Mouse (Mus musculus): ENCODE measurements around the gene Sos2.

DNA sequence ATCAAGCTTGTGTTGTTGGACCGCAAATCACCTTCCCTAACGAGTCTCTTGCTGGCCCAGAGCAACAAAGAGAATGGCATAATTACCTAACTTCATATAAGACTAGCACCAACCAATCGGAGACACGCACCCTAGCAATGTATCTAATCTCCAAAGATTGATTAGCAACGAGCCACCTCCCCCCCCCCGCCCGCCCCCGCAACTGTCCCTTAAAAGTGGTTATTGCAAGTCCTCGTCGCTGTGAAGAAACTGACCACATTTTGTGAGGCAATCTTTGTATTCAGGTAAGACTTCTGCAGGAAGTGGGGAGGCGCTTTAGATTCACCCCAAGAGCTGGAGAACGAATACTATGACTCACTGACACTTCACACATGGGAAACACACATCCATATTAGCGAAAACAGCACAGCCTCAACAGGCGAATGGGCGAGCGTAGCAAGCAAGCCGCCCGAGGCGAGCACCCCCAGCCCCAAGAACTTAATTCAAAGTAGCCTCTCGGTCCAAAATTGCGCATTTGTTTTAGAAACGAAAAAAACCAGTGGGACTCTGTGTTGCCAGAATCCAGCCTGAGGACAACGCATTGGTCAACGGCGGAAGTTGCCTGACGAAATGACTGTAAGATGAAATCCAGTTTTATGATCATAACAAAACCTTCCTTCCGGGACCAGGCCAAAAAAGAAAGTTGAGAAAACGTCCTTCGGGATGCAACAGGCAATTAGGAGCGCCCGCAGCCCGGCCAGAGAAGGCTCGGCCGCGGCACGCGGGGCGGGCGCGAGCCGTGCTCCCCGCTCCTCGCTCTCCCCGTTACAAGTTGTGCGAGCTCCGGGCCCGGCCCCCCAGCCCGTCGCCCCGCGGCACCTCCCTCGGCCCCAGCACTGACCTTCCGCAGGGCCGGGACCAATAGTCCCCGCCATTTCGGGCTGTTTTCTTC, 752 bp downstream of the Sos2 start:
- TF ChIP-seq POLR2A (IDR thresholded peaks at IDR 0.05; ENCODE audit: borderline replicate concordance, extremely low read depth, low read depth, low read length) (no peak), CTCF (IDR thresholded peaks at IDR 0.05; ENCODE audit: insufficient read depth, low read length) (no peak)
